Mouse (Mus musculus) embryonic fibroblast, embryonic 13.5 days (primary cell): ENCODE measurements around the gene Atp6v1g1.

ENCODE experiments used
- CTCF ChIP-seq: IDR thresholded peaks from 2 replicates; pipeline ENCODE4 v1.5.1; 2011; ENCODE audit warnings: mild to moderate bottlenecking, control low read depth, low read length, moderate library complexity, borderline replicate concordance; ENCODE audit not compliant: insufficient read depth
- POLR2A ChIP-seq: IDR thresholded peaks from 2 replicates; pipeline ENCODE4 v1.6.1; 2011; ENCODE audit warnings: low read depth, mild to moderate bottlenecking, control low read depth, low read length, moderate library complexity

DNA sequence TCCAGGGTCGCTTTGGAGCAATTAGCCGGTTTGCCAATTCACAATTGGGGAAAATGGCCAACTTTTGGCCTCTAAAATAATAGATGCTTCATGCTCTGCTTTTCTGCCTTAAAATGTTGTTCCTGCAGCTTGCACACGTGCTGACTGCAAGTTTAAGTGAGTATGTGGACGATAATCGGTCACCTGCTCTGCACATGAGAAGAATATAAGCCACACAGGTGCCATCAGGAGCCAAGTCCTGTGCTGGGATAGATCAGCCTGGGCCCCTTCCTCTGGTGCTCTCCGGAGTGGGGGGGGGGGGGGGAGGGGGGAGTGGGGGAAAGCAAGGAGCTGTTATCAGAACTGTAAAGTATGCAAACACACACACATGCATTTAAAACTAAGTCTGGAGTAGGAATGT is 48.3 kb upstream of the Atp6v1g1 start:
- TF ChIP-seq POLR2A, result no peak
- TF ChIP-seq CTCF, result no peak
